Mouse (Mus musculus): ENCODE results near the gene Tspyl3. TPM values are rescaled to one million over a fixed set of nuclear protein-coding genes. Genes with fewer than 3 reads are reported as not detected.

The Tspyl3 gene
- polyA plus RNA-seq, 1 experiment from 2014 or later: 9.9 TPM

DNA sequence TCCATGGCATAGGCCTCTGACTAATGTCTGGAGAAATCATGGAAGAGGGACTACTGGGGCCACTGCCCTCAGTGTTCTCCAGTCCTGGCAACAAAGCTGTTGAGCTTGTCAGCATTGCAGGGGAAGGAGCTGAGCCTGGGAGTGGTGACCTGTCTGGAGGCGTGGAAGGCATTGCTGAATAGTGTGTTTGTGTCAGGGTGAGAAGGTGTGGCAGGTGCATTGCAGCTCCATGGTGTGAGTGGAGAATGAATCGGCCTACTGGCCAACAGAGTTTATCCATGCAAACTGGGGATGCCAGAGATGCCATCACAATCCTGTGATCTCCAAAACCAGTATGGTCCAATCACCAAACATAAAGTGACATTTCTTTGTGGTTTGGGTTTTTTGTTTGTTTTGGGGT lies 31.4 kb upstream of the Tspyl3 start:
- 72% methylated on average over 2 of the region's 2 CpGs for WGBS
- Histone ChIP-seq H3K4me2 (ENCODE audit: low read depth, low read length) (no peak overlapping the region), H3K36me3 (ENCODE audit: control insufficient read depth, insufficient read depth, low read length) (no peaks in the 10 kb centered on the region), H3K27ac (ENCODE audit: low read length) (no peak overlapping the region), H3K4me1 (ENCODE audit: control insufficient read depth, insufficient read depth, low read length) (0 out of 2 replicates have a peak, but pooled peaks cover 3% of the 10 kb centered on the region), H3K4me3 (replicated peaks; ENCODE audit: low read length) (no peak overlapping the region), H3K9ac (ENCODE audit: low read length) (no peak overlapping the region), H3K27me3 (ENCODE audit: control insufficient read depth, insufficient read depth, low read length) (no peaks in the 10 kb centered on the region), H3K9me3 (replicated peaks; ENCODE audit: control insufficient read depth, low read length) (no peaks in the 10 kb centered on the region)
- ATAC-seq (ENCODE audit: insufficient read depth, low FRiP score): no peak

GRCm38 (mm10) chr2:153249751-153250150 lies 24.5 kb upstream of the Tspyl3 start:
- H3K27ac ChIP-seq (ENCODE audit: low read length): no peak overlapping the region; the same call in 1 of the 2 replicates
- no peak overlapping the region for H3K9ac ChIP-seq (ENCODE audit: low read length)
- H3K27me3 ChIP-seq (ENCODE audit: control insufficient read depth, insufficient read depth, low read length): no peaks in the 10 kb centered on the region
- H3K9me3 ChIP-seq (replicated peaks; ENCODE audit: control insufficient read depth, low read length): no peaks in the 10 kb centered on the region
- H3K4me2 ChIP-seq (ENCODE audit: low read depth, low read length): no peak overlapping the region
- no peak overlapping the region for H3K4me3 ChIP-seq (replicated peaks; ENCODE audit: low read length)
- H3K4me1 ChIP-seq (ENCODE audit: control insufficient read depth, insufficient read depth, low read length): no peaks in the 10 kb centered on the region
- WGBS: 78% methylated on average over 5 of the region's 5 CpGs
- 0 out of 2 replicates have a peak, but pooled peaks cover 3% of the 10 kb centered on the region for H3K36me3 ChIP-seq (ENCODE audit: control insufficient read depth, insufficient read depth, low read length)
- peak; percentile 50; the same call in 1 of the 2 replicates for ATAC-seq (ENCODE audit: insufficient read depth, low FRiP score)

DNA sequence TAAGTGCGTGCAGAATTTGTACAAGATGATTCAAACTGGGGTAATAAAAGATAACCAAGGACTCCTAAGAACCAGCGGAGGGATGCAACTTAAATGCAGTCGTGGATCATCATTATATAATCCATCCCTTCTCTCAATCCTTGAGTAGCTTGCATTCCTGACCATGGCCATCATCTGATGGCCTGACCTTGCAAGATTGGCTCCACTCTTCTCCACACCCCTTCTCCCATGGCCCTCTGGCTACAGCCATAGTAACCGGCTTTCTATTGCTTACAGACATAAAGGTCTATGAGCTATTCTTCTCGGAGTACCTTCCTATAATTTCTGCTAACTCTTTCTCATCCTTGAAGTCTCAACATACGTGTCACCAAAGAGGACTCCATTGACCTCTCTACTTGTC lies 16.9 kb upstream of the Tspyl3 start:
- Histone ChIP-seq H3K36me3 (ENCODE audit: control insufficient read depth, insufficient read depth, low read length) (0 out of 2 replicates have a peak, but pooled peaks cover 3% of the 10 kb centered on the region), H3K4me1 (ENCODE audit: control insufficient read depth, insufficient read depth, low read length) (peaks cover 32% of the 10 kb centered on the region), H3K9me3 (replicated peaks; ENCODE audit: control insufficient read depth, low read length) (no peaks in the 10 kb centered on the region), H3K9ac (ENCODE audit: low read length) (peak overlapping the region; percentile 84), H3K27me3 (ENCODE audit: control insufficient read depth, insufficient read depth, low read length) (no peaks in the 10 kb centered on the region), H3K4me3 (replicated peaks; ENCODE audit: low read length) (peak overlapping the region; percentile 80), H3K27ac (ENCODE audit: low read length) (no peak overlapping the region), H3K4me2 (ENCODE audit: low read depth, low read length) (peak overlapping the region; percentile 61)
- WGBS: 56% methylated on average over 6 of the region's 6 CpGs
- ATAC-seq (ENCODE audit: insufficient read depth, low FRiP score): no peak

DNA sequence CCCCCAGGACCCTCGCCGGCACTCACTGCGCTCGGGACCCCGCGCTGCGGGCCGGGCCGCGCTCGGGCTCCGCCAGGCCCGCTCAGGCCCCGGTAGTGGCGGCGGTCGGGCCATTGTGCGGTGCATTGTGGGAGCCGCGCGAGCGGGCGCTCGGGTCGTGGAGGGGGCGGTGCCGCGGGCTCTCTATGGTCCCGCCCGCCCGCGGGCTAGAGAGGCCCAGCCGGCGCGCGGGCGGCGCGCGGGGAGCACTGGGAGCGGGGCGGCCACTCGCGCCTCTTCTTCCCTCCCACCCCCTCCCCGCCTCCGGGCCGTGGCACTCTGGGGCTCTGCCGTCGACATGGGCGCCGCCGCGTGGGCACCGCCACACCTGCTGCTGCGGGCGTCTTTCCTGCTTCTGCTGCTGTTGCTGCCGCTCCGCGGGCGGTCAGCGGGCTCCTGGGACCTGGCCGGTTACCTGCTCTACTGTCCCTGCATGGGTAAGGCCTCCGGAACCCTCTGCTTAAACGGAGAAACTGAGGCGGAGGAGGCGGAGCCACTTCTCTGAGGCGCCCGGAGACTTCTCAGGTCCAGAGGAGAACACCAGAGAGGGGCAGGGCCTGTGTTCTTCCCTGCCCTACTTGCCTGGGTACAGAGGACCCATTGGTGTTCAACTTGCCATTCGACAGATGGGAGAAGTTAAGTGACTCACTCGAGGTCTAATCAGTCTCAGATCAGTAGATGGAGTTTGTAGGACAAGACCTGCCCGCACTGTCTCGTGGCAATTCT lies 16.2 kb upstream of the Tspyl3 start, which contains the start of the genes Plagl2 and Pofut1:
Plagl2 (minus strand) TSS at position 177 of the 765 bp plus-strand sequence.
Pofut1 (plus strand) TSS at position 284 of the 765 bp plus-strand sequence.
- H3K9ac ChIP-seq (ENCODE audit: low read length): peak within 1 kb of the TSS; percentile 84
- H3K4me1 ChIP-seq (ENCODE audit: control insufficient read depth, insufficient read depth, low read length): peaks cover 35% of the 10 kb centered on the region
- H3K36me3 ChIP-seq (ENCODE audit: control insufficient read depth, insufficient read depth, low read length): 0 out of 2 replicates have a peak, but pooled peaks cover 3% of the 10 kb centered on the region
- H3K4me2 ChIP-seq (ENCODE audit: low read depth, low read length): peak within 1 kb of the TSS; percentile 89
- ATAC-seq (ENCODE audit: insufficient read depth, low FRiP score): peak; percentile 96
- peak within 1 kb of the TSS; percentile 88 for H3K27ac ChIP-seq (ENCODE audit: low read length)
- no peaks in the 10 kb centered on the region for H3K27me3 ChIP-seq (ENCODE audit: control insufficient read depth, insufficient read depth, low read length)
- H3K4me3 ChIP-seq (replicated peaks; ENCODE audit: low read length): peak within 1 kb of the TSS; percentile 80
- under 1% methylated on average over 55 of the region's 72 CpGs for WGBS
- no peaks in the 10 kb centered on the region for H3K9me3 ChIP-seq (replicated peaks; ENCODE audit: control insufficient read depth, low read length)

DNA sequence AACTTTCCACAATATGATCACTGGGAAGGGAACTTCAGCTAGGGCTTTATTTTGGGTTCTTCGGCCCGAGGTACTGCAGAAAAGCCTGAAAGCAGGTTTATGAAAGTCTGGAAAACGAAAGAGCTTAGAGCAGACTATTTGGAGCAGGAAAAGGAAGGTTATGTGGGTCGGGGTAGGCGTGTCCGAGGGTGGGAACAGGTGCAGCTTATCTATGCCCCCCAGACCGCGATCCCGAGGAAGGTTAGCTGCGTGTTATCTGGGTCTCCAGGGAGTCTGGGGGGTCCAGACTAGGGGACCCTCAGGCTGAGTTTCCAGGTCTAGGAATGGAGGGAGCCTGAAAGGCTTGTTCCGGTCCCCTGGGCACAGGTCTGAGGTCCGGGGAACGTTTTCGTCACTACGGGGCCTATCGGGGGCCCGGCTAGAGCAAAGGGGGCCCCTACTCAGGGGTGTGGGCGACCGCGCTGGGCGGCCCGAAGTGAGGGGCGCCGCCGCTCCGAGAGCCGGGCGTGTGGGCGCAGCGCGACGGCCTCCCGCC lies 15.5 kb upstream of the Tspyl3 start:
- H3K27ac ChIP-seq (ENCODE audit: low read length): peak overlapping the region; percentile 88
- under 1% methylated on average over 33 of the region's 33 CpGs for WGBS
- ATAC-seq (ENCODE audit: insufficient read depth, low FRiP score): peak; percentile 46
- peaks cover 42% of the 10 kb centered on the region for H3K4me1 ChIP-seq (ENCODE audit: control insufficient read depth, insufficient read depth, low read length)
- H3K27me3 ChIP-seq (ENCODE audit: control insufficient read depth, insufficient read depth, low read length): no peaks in the 10 kb centered on the region
- H3K4me3 ChIP-seq (replicated peaks; ENCODE audit: low read length): peak overlapping the region; percentile 80
- no peaks in the 10 kb centered on the region for H3K9me3 ChIP-seq (replicated peaks; ENCODE audit: control insufficient read depth, low read length)
- H3K9ac ChIP-seq (ENCODE audit: low read length): peak overlapping the region; percentile 84
- 0 out of 2 replicates have a peak, but pooled peaks cover 3% of the 10 kb centered on the region for H3K36me3 ChIP-seq (ENCODE audit: control insufficient read depth, insufficient read depth, low read length)
- H3K4me2 ChIP-seq (ENCODE audit: low read depth, low read length): peak overlapping the region; percentile 89

- Histone ChIP-seq H3K9me3 (replicated peaks; ENCODE audit: control insufficient read depth, low read length) (no peaks in the 10 kb centered on the region), H3K27ac (ENCODE audit: low read length) (peak overlapping the region; percentile 88), H3K27me3 (ENCODE audit: control insufficient read depth, insufficient read depth, low read length) (no peaks in the 10 kb centered on the region), H3K4me1 (ENCODE audit: control insufficient read depth, insufficient read depth, low read length) (peaks cover 43% of the 10 kb centered on the region), H3K36me3 (ENCODE audit: control insufficient read depth, insufficient read depth, low read length) (peaks cover 10% of the 10 kb centered on the region; the same call in 1 of the 2 replicates), H3K4me3 (replicated peaks; ENCODE audit: low read length) (peak overlapping the region; percentile 80), H3K4me2 (ENCODE audit: low read depth, low read length) (peak overlapping the region; percentile 89), H3K9ac (ENCODE audit: low read length) (peak overlapping the region; percentile 84)
- ATAC-seq (ENCODE audit: insufficient read depth, low FRiP score): no peak
- 2% methylated on average over 20 of the region's 22 CpGs for WGBS
Observed at GRCm38 (mm10) chr2:153239860-153240480, 14.7 kb upstream of the Tspyl3 start.

- no peaks in the 10 kb centered on the region for H3K27me3 ChIP-seq (ENCODE audit: control insufficient read depth, insufficient read depth, low read length)
- no peaks in the 10 kb centered on the region for H3K9me3 ChIP-seq (replicated peaks; ENCODE audit: control insufficient read depth, low read length)
- H3K9ac ChIP-seq (ENCODE audit: low read length): peak overlapping the region; percentile 84
- 52% methylated on average over 7 of the region's 7 CpGs for WGBS
- H3K4me3 ChIP-seq (replicated peaks; ENCODE audit: low read length): peak overlapping the region; percentile 80
- peaks cover 10% of the 10 kb centered on the region; the same call in 1 of the 2 replicates for H3K36me3 ChIP-seq (ENCODE audit: control insufficient read depth, insufficient read depth, low read length)
- H3K4me1 ChIP-seq (ENCODE audit: control insufficient read depth, insufficient read depth, low read length): peaks cover 43% of the 10 kb centered on the region
- peak overlapping the region; percentile 89 for H3K4me2 ChIP-seq (ENCODE audit: low read depth, low read length)
- peak overlapping the region; percentile 88 for H3K27ac ChIP-seq (ENCODE audit: low read length)
- ATAC-seq (ENCODE audit: insufficient read depth, low FRiP score): no peak
Observed at GRCm38 (mm10) chr2:153239021-153239859, 14.0 kb upstream of the Tspyl3 start.

- H3K36me3 ChIP-seq (ENCODE audit: control insufficient read depth, insufficient read depth, low read length): peaks cover 16% of the 10 kb centered on the region; the same call in 1 of the 2 replicates
- peak overlapping the region; percentile 59 for H3K9ac ChIP-seq (ENCODE audit: low read length)
Observed at GRCm38 (mm10) chr2:153238406-153238805, 13.2 kb upstream of the Tspyl3 start.

More at GRCm38 (mm10) chr2:153238406-153238805, 13.2 kb upstream of the Tspyl3 start:
- 45% methylated on average over 2 of the region's 2 CpGs for WGBS
- Histone ChIP-seq H3K4me1 (ENCODE audit: control insufficient read depth, insufficient read depth, low read length) (peaks cover 43% of the 10 kb centered on the region), H3K4me3 (replicated peaks; ENCODE audit: low read length) (peak overlapping the region; percentile 80), H3K4me2 (ENCODE audit: low read depth, low read length) (peak overlapping the region; percentile 89), H3K9me3 (replicated peaks; ENCODE audit: control insufficient read depth, low read length) (no peaks in the 10 kb centered on the region), H3K27ac (ENCODE audit: low read length) (peak overlapping the region; percentile 88), H3K27me3 (ENCODE audit: control insufficient read depth, insufficient read depth, low read length) (no peaks in the 10 kb centered on the region)
- peak; percentile 31; the same call in 1 of the 2 replicates for ATAC-seq (ENCODE audit: insufficient read depth, low FRiP score)
